Mouse (Mus musculus) CD4-positive helper T cell, adult 2 months (primary cell): ENCODE measurements at regions not wholly inside any gene's neighbourhood (a gene's known extent, or its start where the extent isn't known, plus 50 kb on each side); places are given as distances from the start of the nearest gene placed in this dataset.

ENCODE experiments used
- DNase-seq: peaks from one replicate; pipeline ENCODE4 v3.0.0-alpha.2; 2012; ENCODE audit warnings: low read depth, missing footprints, low spot score

- peak; percentile 5 for DNase-seq
These were observed 58.6 kb upstream of the Vgll2 start for GRCm38 (mm10) chr10:51963671-51964070.

DNA sequence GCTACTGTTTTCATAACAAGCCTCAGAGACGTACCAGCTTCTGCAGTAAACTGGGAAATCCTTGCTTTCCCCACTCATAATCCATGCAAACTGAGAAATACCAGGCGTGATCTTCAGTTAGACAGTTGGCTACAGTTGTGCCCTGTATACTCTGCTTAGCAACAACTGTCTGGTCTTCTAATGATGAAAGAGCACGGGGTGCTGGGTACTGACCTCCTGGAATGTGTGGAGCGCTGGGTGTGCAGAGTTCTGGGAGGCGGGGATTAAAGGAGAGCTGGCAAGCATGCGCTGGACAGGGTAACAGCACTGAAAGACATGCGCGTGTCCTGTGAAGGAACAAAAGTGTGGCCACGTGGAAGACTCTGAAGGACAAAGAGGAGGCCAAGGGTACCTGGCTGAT is 52.2 kb upstream of the Vgll2 start:
- no peak for DNase-seq
